Mouse (Mus musculus) liver, embryonic 12.5 days (tissue): ENCODE measurements around the gene Tsc22d4. TPM values are rescaled to one million over a fixed set of nuclear protein-coding genes. Genes with fewer than 3 reads are reported as not detected.

Experiments
- ATAC-seq: fragments of 200-750 bp; cut with Nextera tagmentation; 2 replicates; pipeline ENCODE4 v1.8.0; 2017; ENCODE audit warnings: moderate number of reproducible peaks, mild to moderate bottlenecking, moderate library complexity
- H3K27ac ChIP-seq: fragments of 300-500 bp; sonication (generic); 2 replicates; pipeline ENCODE4 v1.5.1; 2016; ENCODE audit warnings: mild to moderate bottlenecking
- H3K27me3 ChIP-seq: fragments of 300-500 bp; sonication (generic); replicated peaks from 2 replicates; pipeline ENCODE4 v1.6.1; 2016; ENCODE audit warnings: mild to moderate bottlenecking, moderate library complexity
- H3K36me3 ChIP-seq: fragments of 300-500 bp; sonication (generic); 2 replicates; pipeline ENCODE4 v1.6.1; 2016; ENCODE audit warnings: mild to moderate bottlenecking, moderate library complexity
- H3K4me1 ChIP-seq: fragments of 300-500 bp; sonication (generic); 2 replicates; pipeline ENCODE4 v1.6.1; 2016
- H3K4me2 ChIP-seq: fragments of 300-500 bp; sonication (generic); 2 replicates; pipeline ENCODE4 v1.6.1; 2016; ENCODE audit warnings: mild to moderate bottlenecking, moderate library complexity
- H3K4me3 ChIP-seq: fragments of 300-500 bp; sonication (generic); 2 replicates; pipeline ENCODE4 v1.5.1; 2016; ENCODE audit warnings: mild to moderate bottlenecking, moderate library complexity
- H3K9ac ChIP-seq: fragments of 300-500 bp; sonication (generic); 2 replicates; pipeline ENCODE4 v1.6.1; 2016; ENCODE audit warnings: mild to moderate bottlenecking, moderate library complexity
- H3K9me3 ChIP-seq: fragments of 300-500 bp; sonication (generic); replicated peaks from 2 replicates; pipeline ENCODE4 v1.6.1; 2016; ENCODE audit warnings: mild to moderate bottlenecking, moderate library complexity
- WGBS: fragments of 180-500 bp; shearing (Covaris S2); methylation state at CpG from one replicate; pipeline ENCODE4 v1.1.7; 2016; ENCODE audit not compliant: insufficient replicate concordance; 5-methylcytosine and 5-hydroxymethylcytosine counted together
- polyA plus RNA-seq: library from polyadenylated mRNA; unstranded; fragments of >200 nt; fragmentation: Nextera tagmentation; extraction: Ambion mirVana; gene quantifications from 2 replicates; pipeline ENCODE4 v1.2.1, GENCODE M21; 2016

Tsc22d4 gene
- polyA plus RNA-seq, 1 experiment from 2014 or later: 99.2 TPM

DNA sequence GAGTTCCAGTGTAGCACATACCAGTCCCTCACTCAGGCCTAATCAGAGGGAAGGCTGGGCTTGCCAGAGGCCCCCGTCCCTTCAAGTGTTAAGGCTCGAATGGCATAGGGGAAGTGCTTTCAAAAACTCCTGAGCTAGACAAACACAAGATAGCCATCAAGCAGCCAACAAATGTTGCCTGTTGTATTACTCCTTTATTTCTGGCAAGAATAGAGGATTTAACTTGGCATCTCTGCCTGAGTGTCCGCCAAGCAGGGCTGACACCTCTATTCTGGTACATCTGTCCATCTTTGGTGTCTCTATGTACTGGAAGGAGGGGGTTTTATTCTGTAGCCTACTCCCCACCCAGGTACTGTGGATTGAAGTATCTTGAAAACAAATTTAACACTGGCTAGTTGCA lies 10.6 kb downstream of the Tsc22d4 start:
- Histone ChIP-seq H3K4me3 (no peak overlapping the region), H3K27me3 (no peaks in the 10 kb centered on the region), H3K9ac (no peak overlapping the region), H3K27ac (peak overlapping the region; percentile 49; the same call in 1 of the 2 replicates), H3K4me1 (peaks cover 55% of the 10 kb centered on the region), H3K9me3 (no peaks in the 10 kb centered on the region), H3K4me2 (no peak overlapping the region), H3K36me3 (peaks cover 89% of the 10 kb centered on the region)
- 72% methylated on average over 3 of the region's 3 CpGs for WGBS
- ATAC-seq: no peak

DNA sequence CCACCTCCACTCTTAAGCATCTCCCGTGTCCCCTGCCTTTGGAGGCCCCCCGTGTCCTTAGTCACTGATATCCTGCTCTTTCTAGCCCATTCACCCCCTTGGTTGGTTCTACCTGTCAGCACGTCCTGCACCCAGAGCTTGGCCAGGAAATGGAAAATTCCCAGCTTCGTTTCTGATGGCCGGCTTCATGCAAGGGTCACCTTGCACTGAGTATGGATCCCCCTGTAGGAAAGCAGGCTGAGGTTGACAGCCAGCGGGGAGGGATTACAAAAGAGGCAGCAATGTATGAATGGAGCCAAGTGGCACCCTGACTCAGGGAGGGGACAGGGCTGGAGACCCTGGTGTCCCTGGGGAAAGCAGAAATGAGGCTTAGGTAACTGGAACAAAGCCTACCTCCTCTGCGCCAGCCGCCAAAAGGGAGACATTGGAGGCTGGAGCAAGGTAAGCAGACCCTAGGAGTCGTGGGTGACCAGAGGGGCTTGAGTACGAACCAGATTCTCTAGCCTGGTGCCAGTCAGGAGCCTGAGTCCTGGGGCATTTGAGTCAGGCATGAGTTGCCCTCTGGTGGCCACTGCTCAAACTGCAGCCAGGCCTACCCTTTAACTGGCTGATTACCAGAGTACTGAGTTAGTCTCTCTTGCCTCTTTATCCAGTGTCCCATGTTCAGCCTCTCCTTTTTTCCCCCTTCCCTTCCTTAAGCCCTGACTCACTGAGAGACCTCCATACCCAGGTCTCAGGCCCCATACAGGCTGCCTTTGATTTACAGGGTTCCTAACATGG lies 11.5 kb downstream of the Tsc22d4 start:
- Histone ChIP-seq H3K27me3 (no peaks in the 10 kb centered on the region), H3K4me3 (no peak overlapping the region), H3K36me3 (peaks cover 79% of the 10 kb centered on the region), H3K4me2 (no peak overlapping the region), H3K27ac (no peak overlapping the region), H3K9ac (no peak overlapping the region), H3K4me1 (peaks cover 47% of the 10 kb centered on the region), H3K9me3 (no peaks in the 10 kb centered on the region)
- WGBS: 52% methylated on average over 10 of the region's 10 CpGs
- peak; percentile 46 for ATAC-seq

DNA sequence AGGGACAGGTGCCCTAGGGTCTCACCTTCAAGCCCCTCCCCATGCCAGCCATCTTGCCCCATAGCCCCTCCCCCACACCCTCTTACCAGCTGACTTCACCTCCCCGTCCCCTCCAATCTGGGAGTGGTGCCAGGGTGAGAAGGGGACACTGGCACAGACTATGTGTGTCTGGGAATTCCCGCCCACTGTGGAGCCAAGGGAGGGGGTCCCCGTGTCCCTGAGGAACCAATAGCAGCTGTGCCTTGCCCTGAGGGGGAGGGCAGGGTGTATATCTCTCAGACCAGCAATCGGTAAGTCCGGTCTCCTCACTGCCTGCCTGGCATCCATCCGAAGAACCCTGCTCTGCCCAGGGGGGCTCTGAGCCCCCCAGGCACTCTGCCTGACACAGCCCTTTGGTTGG lies 12.4 kb downstream of the Tsc22d4 start:
- H3K27me3 ChIP-seq: no peaks in the 10 kb centered on the region
- ATAC-seq: no peak
- H3K36me3 ChIP-seq: peaks cover 71% of the 10 kb centered on the region
- no peak overlapping the region for H3K27ac ChIP-seq
- 84% methylated on average over 6 of the region's 6 CpGs for WGBS
- H3K4me3 ChIP-seq: no peak overlapping the region
- H3K4me2 ChIP-seq: no peak overlapping the region
- H3K9me3 ChIP-seq: no peaks in the 10 kb centered on the region
- no peak overlapping the region for H3K9ac ChIP-seq
- H3K4me1 ChIP-seq: peaks cover 42% of the 10 kb centered on the region

DNA sequence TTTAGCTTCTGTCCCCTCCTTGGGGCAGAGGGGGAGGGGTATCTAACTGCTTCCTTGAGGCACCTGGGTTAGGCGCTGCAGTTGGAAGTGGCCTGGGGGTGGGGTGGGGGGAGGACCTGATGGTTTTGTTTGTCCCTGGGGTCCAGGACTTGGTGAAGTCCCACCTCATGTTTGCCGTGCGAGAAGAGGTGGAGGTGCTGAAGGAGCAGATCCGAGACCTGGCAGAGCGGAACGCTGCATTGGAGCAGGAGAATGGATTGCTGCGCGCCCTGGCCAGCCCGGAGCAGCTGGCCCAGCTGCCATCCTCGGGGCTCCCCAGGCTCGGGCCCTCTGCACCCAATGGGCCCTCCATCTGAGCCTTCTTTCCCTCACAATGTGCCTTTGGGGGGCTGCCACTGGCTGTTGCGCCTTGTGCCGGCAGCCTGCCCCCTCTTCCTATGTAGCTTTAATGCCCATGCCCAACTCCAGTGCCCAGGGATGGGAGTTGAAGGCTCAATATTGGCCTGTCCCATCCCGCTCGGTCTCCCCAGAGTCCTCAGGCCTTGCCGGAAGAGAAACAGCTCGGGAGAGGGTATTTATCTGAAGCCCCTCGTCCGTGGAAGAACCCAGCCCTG lies 13.5 kb downstream of the Tsc22d4 start:
- peaks cover 31% of the 10 kb centered on the region for H3K4me1 ChIP-seq
- no peak overlapping the region for H3K4me2 ChIP-seq
- no peak for ATAC-seq
- H3K9ac ChIP-seq: no peak overlapping the region
- H3K27me3 ChIP-seq: no peaks in the 10 kb centered on the region
- WGBS: 88% methylated on average over 19 of the region's 19 CpGs
- H3K9me3 ChIP-seq: no peaks in the 10 kb centered on the region
- H3K27ac ChIP-seq: no peak overlapping the region
- H3K36me3 ChIP-seq: peaks cover 60% of the 10 kb centered on the region
- H3K4me3 ChIP-seq: no peak overlapping the region

DNA sequence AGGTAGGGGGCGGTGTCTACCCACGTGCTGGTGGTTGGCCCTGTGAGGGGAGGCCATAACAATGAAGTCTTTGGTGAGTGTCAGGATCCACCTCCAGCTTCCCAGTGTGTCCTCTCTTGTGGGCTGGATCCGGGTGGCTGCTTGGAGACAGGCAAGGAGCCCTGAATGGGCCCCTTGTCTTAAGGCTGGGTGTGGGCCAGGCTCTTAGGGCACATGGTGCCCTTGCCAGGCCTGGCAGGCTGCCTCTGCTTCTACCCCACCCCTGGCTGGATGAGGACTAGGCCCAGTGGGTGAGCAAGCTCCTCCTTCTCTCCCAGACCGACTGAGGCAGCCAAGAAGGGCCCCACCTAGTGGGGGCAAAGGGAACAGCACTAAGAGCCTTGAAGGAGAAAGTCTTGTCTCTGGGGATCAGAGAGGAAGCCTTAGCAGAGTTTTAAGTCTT lies 14.5 kb downstream of the Tsc22d4 start:
- H3K9ac ChIP-seq: 0 out of 2 replicates have a peak overlapping the region, but pooled peaks have one; percentile 28
- H3K9me3 ChIP-seq: no peaks in the 10 kb centered on the region
- no peak overlapping the region for H3K4me2 ChIP-seq
- no peak overlapping the region for H3K27ac ChIP-seq
- WGBS: 41% methylated on average over 4 of the region's 4 CpGs
- peaks cover 51% of the 10 kb centered on the region for H3K36me3 ChIP-seq
- peak; percentile 74 for ATAC-seq
- peaks cover 29% of the 10 kb centered on the region for H3K4me1 ChIP-seq
- no peaks in the 10 kb centered on the region for H3K27me3 ChIP-seq
- no peak overlapping the region for H3K4me3 ChIP-seq

DNA sequence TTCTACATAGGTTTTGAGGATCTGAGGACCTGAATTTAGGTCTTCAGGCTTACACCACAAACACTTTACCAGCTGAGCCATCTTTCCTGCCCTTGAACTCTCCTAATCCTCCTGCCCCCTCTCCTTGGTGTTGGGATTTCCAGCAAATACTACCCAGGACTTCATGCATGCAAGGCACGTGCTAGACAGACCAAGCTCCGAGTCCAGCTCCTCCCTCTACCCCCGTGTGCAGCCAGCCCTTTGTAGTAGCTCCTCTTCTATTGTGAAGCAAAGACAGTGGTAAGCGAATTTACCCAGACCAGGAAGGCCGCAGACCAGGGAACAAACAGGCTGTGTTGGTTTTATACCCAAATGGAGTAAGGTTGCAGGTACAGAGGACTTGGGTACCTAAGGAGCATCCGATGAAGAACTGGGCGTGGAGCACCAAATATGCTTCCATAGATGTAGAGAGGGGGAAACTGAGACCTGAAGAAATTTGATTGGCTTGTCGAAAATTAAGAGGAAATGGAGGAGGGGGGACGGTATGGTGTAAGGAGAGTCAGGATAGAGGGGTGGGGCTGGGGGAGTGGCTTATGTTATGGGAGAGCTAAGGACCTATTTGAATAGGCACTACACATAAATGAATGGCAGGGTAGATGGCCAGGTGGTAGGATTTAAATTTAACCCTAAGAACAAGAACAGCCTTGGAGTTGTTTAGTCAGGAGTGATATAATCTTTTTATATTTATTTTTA lies 19.2 kb downstream of the Tsc22d4 start:
- H3K9ac ChIP-seq: no peak overlapping the region
- no peak overlapping the region for H3K27ac ChIP-seq
- H3K9me3 ChIP-seq: peaks cover 4% of the 10 kb centered on the region; the same call in 1 of the 2 replicates
- H3K36me3 ChIP-seq: peaks cover 5% of the 10 kb centered on the region
- H3K4me3 ChIP-seq: no peak overlapping the region
- no peak for ATAC-seq
- H3K4me2 ChIP-seq: no peak overlapping the region
- 57% methylated on average over 9 of the region's 9 CpGs for WGBS
- H3K4me1 ChIP-seq: peaks cover 7% of the 10 kb centered on the region
- H3K27me3 ChIP-seq: no peaks in the 10 kb centered on the region

DNA sequence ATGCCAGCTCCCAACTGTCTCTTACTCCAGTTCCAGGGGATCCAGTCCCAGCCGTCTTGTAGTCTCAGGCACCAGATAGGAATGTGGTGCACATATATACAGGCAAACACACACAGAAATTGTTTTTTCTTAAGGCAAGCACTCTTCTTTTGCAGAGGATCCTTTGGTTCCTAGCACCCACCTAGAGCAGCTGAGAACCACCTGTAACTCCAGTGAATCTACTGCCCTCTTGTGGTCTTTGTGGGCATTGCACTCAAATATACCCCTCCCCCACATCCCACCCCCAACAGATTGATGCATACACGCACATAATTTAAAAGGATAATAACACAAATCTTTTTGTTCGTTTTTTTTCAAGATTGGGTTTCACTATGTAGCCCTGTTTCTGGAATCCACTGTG lies 20.7 kb downstream of the Tsc22d4 start:
- H3K9me3 ChIP-seq: peaks cover 4% of the 10 kb centered on the region; the same call in 1 of the 2 replicates
- peaks cover 9% of the 10 kb centered on the region; the same call in 1 of the 2 replicates for H3K4me1 ChIP-seq
- no peak overlapping the region for H3K4me2 ChIP-seq
- no peak overlapping the region for H3K27ac ChIP-seq
- H3K4me3 ChIP-seq: no peak overlapping the region
- no peak for ATAC-seq
- 45% methylated on average over 3 of the region's 3 CpGs for WGBS
- no peaks in the 10 kb centered on the region for H3K27me3 ChIP-seq
- H3K9ac ChIP-seq: no peak overlapping the region
- H3K36me3 ChIP-seq: peaks cover 2% of the 10 kb centered on the region; the same call in 1 of the 2 replicates

DNA sequence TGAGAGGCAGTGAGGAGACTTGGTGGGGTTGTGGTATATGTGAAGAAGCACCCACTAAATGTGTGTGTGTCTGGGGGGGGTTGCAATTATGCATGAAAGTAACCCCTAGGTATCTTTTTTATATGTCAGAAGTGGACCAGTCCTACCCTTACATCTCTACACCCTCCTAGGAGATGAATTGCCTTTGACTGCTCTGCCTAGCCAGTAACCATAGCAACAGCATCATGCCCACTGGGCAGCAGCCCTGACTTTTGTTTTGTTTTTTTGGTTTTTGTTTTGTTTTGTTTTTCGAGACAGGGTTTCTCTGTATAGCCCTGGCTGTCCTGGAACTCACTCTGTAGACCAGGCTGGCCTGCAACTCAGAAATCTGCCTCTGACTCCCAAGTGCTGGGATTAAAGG lies 22.9 kb downstream of the Tsc22d4 start:
- no peaks in the 10 kb centered on the region for H3K27me3 ChIP-seq
- H3K36me3 ChIP-seq: peaks cover 2% of the 10 kb centered on the region; the same call in 1 of the 2 replicates
- H3K27ac ChIP-seq: no peak overlapping the region
- H3K4me3 ChIP-seq: no peak overlapping the region
- H3K4me1 ChIP-seq: peaks cover 21% of the 10 kb centered on the region
- H3K9me3 ChIP-seq: peaks cover 4% of the 10 kb centered on the region; the same call in 1 of the 2 replicates
- H3K9ac ChIP-seq: no peak overlapping the region
- H3K4me2 ChIP-seq: no peak overlapping the region
- WGBS: 67% methylated on average over 1 of the region's 1 CpGs
- no peak for ATAC-seq

DNA sequence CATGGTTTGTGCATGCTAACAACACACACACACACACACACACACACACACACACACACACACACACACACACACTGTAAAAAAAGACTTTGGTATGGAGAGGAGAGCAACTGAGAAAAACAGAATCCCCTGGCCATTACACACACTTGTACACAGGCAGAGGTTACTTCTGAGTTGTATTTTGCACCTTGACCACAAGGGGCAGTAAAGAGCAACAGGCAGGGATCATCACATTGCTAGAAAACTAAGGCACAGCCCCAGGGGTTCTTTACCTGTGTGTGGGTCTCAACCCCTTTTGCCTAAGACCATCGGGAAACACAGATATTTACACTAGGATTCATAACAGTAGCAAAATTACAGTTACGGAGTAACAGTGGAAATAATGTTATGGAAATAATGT lies 25.2 kb downstream of the Tsc22d4 start:
- peak; percentile 67; the same call in 1 of the 2 replicates for ATAC-seq
- Histone ChIP-seq H3K4me3 (no peak overlapping the region), H3K4me1 (peaks cover 25% of the 10 kb centered on the region), H3K27me3 (no peaks in the 10 kb centered on the region), H3K27ac (no peak overlapping the region), H3K9me3 (peaks cover 4% of the 10 kb centered on the region; the same call in 1 of the 2 replicates), H3K4me2 (no peak overlapping the region), H3K36me3 (peaks cover 2% of the 10 kb centered on the region; the same call in 1 of the 2 replicates), H3K9ac (no peak overlapping the region)
- 29% methylated on average over 2 of the region's 2 CpGs for WGBS

DNA sequence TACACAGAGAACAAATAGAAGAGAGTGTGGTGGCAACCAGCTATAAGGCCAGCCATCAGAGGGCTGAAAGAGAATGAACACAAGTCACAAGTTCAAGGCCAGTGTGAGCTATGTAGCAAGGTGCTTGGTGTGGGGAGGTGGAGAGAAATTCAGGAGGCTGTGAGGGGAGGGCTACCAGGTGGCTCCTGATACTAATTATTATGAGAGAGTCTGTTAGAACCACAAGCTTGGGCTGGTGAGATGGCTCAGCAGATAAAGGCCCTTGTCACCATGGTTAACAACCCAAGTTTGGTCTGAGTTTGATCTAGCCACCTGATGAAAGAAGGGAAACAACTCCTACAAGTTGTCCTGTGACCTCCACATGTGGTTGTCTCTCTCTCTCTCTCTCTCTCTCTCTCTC lies 27.2 kb downstream of the Tsc22d4 start:
- H3K4me2 ChIP-seq: no peak overlapping the region
- H3K9ac ChIP-seq: no peak overlapping the region; the same call in 1 of the 2 replicates
- H3K36me3 ChIP-seq: no peaks in the 10 kb centered on the region
- H3K9me3 ChIP-seq: no peaks in the 10 kb centered on the region
- peaks cover 46% of the 10 kb centered on the region for H3K4me1 ChIP-seq
- H3K27ac ChIP-seq: no peak overlapping the region
- H3K4me3 ChIP-seq: no peak overlapping the region
- ATAC-seq: peak; percentile 26
- no peaks in the 10 kb centered on the region for H3K27me3 ChIP-seq

DNA sequence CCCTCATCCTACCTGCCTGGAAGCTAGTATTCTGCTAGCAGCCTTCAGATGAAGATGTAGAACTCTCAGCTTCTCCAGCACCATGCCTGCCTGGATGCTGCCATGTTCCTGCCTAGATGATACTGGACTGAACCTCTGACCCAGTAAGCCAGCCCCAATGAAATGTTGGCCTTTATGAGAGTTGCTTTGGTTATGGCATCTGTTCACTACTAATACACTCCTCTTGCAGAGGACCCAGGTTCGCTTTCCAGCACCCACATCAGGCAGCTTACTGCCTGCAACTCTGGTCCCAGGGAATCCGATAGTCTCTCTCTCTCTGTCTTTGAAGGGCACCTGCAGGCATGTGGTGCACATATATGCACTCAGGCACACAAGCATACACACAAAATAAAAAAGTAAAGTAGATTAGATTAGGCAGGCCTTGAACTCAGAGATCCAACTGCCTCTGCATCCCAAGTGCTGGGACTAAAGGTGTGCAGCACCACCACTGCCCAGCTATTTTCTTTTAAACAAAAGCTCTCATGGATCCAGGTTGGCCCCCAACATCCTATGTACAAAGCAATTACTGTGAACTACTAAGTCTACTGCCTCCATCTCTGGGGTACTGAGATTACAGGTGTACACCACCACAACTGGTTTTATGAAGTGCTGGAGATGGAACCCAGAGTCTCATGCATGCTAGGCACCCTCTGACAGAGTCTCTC lies 30.2 kb downstream of the Tsc22d4 start:
- Histone ChIP-seq H3K27ac (peak overlapping the region; percentile 68), H3K9me3 (no peaks in the 10 kb centered on the region)

More for the DNA sequence above, 30.2 kb downstream of the Tsc22d4 start:
- Histone ChIP-seq H3K4me1 (peaks cover 57% of the 10 kb centered on the region), H3K4me3 (no peak overlapping the region), H3K27me3 (no peaks in the 10 kb centered on the region), H3K4me2 (peak overlapping the region; percentile 15; the same call in 1 of the 2 replicates), H3K36me3 (peaks cover 8% of the 10 kb centered on the region), H3K9ac (0 out of 2 replicates have a peak overlapping the region, but pooled peaks have one; percentile 45)
- no peak for ATAC-seq
- WGBS: 81% methylated on average over 2 of the region's 2 CpGs
